Mouse (Mus musculus) spleen, postnatal 4 days (tissue): ENCODE results near the gene Frmpd3.

Experiments
- DNase-seq, 2 experiments: peaks; one replicate each; pipeline ENCODE4 v3.0.0; 2022; ENCODE audit warnings: low spot score in 2 of 2

Gene Frmpd3

DNA sequence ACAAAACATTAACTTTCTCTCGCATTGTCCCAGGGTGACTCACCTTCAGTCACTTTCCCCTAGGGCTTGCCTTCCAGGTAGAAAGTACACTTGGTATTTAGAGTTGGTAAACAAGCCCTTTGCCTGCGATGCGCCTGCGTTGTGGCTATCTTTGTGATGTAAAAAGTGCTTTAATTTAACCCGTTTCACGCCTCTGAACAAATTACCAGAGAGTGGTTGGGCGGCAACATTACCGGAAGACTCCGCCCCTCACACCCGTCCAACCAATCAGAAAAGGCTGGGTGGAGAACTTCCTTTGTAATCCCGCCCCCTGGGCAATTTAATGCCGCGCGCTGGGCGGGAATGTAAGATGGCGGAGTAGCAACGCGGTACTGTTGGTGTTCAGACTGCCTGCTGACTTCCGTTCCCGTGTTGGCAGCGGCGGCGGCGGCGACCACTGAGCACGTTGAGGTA, 114.2 kb downstream of the Frmpd3 start, which contains the start of gene Prps1:
Gene Prps1, plus strand, starts transcription at position 335 of the 453 bp plus-strand sequence.
- DNase-seq: peak; percentile 89 to 92

DNA sequence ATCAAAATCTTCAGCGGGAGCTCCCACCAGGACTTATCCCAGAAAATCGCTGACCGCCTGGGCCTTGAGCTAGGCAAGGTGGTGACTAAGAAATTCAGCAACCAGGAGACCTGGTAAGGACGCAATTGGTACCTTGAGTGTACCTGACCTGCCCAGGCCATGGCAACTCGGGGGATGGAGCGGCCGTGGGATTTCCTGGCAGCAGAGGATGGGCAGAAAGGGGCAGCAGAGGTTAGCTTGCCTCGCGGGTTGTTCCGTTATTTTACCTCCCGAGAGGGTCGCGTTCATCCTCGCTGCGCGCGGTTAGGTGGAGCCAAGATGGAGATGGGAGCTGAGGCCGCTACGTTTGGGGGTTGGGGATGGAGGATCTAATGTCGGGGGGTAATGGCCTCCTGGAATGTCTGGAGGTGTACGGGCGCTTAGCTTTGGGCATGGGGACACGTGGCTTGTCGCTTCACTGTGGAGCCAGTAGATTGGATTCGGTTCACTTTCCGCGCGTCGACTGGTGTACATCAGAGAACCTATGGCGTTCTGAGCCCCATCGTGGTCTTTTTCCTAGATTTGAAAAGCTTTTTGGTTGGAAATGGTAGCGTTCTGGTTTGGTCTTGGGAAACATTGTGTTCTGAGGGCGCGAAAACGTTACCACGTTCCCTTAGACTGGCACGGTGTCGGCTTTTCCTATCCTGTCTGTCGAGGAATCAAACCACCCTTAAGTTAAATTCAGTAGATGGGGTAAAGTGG, 114.9 kb downstream of the Frmpd3 start:
- DNase-seq: peak in 1 of 2 experiments; percentile 13

DNA sequence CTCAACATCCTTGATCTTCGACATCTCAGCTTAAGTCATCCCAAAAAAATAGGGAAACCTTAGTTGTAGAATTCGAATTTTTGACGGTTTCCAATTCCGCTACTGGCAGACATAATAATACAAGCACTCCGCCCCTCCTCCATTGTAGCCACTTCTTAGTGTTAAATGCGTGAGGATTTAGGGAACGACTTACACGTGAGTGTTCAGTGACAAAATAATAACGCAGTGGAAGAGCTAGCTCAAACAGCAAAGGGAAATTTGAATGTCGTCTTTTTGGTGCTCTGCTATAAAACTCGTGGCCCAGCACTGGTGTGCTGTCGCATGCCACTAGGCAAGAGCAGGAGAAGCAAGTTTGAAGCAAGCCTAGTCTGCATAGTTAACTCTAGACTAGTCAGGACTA, 115.4 kb downstream of the Frmpd3 start:
- no peak for DNase-seq

DNA sequence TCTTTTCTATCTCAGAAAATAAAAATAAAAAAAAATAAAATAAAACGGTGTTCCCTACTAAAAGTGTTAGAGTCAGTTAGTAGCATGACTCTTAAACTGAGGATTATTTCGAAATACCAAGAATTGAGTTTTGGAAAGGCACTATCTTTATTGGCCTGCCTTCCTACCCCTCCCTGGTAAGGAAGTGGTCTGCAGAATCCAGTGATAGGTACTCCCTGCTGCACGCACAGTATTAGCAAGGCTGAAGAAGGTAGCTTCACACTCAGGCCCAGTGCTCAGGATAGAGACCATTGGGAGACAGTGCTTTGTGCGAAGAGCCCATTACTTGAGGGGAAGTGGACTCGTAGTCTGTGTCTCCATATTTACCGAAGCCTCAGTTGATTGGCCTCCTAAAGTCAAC, 136.2 kb downstream of the Frmpd3 start:
- DNase-seq: no peak

DNA sequence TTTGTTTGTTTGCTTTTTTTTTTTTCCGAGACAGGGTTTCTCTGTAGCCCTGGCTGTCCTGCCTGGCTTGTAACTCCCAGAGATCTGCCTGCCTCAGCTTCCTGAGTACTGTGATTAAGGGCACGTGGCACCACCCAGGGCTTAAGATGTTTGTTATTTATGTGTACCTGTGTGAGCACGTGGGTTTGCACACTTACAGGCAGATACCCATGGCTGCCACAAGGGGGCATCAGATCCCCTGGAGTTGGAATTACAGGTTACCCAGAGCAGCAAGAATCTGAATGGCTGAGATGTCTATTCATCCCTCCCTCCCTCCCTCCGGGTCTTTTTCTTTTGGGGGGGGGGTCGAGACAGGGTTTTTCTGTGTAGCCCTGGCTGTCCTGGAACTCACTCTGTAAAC, 137.1 kb downstream of the Frmpd3 start:
- DNase-seq: peak; percentile 53 to 80
